Mouse (Mus musculus) neural tube, embryonic 10.5 days (tissue): Measurements from ENCODE around the gene Grin3b.

Source experiments
- DNase-seq: peaks from one replicate; pipeline ENCODE4 v3.0.0-alpha.2; 2017; ENCODE audit warnings: low spot score; ENCODE audit errors: extremely low spot score

Grin3b gene

DNA sequence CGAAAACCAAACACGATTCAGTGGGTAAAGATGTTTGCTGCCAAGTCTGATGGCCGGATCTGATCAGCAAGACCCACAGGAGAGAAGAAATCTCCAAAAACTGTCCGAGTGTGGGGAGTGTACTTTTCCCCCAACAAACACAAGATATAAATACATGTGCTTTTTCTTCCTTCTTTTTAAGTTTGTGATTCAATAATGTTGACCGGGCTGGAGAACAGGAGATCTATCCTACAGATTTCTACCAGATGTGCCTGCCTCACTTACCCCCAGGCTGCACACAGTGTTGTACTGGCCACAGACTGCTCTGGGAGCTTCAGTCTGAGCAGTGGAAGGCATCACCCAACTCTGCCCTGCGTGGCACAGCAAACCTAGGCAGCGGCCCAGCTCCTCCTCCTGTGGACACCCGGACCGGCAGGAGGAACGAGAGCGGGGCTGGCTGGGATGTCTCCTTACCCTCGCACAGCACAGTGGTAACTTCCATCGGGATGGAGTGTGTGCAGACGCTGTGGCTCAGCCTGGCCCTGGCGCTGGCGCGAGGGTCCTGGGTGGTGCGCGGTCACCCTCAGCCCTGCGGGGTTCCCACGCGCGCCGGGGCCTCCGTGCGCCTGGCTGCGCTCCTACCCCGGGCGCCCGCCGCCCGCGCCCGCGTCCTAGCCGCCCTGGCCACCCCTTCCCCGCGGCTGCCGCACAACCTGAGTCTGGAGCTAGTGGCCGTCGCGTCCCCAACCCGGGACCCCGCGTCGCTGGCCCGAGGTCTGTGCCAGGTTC lies at the start of gene Grin3b:
Grin3b (plus strand) TSS at position 301 of the 768 bp plus-strand sequence.
- DNase-seq, result no peak

DNA sequence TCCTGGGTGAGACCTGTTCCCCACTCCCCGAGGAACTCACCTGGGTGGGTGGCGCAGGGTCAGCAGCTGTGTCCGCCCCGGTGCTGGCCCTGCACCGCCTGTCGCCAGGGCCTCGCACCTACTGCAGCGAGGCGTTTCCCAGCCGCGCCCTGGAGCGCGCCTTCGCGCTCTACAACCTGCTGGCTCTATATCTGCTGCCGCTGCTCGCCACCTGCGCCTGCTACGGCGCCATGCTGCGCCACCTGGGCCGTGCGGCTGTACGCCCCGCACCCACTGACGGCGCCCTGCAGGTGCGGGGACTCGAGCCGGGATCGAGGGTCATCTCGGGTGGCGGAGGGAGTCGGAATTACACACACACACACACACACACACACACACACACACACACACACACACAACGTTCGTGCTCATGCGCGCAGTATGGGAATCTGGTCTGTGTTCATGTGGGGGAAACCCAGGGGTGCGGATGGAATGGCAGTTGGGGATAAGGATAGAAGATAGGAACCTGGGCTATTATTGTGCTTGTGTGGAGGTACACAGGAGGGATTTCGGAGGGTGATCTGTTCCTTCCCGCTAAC lies 49.5 kb upstream of the Grin3b start, which contains the start of gene R3hdm4:
R3hdm4 (minus strand) TSS at position 251 of the 578 bp plus-strand sequence.
- DNase-seq, result no peak

DNA sequence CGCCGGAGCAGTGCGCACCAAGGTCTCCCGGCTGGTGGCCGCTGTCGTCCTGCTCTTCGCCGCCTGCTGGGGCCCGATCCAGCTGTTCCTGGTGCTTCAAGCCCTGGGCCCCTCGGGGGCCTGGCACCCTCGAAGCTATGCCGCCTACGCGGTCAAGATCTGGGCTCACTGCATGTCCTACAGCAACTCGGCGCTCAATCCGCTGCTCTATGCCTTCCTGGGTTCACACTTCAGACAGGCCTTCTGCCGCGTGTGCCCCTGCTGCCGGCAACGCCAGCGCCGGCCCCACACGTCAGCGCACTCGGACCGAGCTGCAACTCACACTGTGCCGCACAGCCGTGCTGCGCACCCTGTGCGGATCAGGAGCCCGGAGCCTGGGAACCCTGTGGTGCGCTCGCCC lies 48.9 kb upstream of the Grin3b start:
- DNase-seq, result no peak

DNA sequence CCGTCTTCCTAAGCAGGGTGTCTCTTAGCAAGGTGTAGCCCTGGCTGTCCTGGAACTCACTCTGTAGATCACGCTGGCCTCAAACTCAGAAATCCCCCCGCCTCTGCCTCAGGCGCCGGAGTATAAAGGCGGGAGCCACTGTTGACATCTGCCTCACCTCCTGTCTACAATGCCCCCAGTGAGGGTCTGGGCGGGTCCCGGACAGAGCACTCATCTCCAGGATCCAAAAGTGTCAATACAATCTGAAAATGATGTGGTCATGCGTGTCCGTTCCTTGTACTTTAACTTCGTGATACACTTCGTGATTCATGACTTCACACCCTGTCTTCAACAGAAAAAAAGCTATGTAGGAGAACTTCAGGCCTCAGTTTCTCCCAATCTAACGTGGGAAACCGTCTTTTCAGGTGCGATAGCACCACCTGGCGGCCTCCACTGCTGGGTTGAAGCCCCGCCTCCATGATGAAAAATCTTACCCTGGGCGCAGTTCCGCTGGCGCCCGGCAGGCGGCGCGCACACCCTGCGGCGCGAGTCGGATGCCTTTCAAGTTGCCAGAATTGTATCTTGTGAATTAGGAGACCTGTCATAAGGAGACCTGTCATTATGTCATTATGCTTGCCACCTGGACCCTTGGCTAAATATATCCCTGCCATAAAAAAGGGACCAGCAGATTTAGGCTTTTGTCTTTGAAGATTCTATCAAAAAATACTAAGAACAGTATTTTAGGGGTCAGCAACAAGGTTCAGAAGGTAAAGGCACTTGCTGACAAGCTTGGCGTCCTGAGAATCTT lies 45.3 kb upstream of the Grin3b start:
- DNase-seq, result peak; percentile 94

DNA sequence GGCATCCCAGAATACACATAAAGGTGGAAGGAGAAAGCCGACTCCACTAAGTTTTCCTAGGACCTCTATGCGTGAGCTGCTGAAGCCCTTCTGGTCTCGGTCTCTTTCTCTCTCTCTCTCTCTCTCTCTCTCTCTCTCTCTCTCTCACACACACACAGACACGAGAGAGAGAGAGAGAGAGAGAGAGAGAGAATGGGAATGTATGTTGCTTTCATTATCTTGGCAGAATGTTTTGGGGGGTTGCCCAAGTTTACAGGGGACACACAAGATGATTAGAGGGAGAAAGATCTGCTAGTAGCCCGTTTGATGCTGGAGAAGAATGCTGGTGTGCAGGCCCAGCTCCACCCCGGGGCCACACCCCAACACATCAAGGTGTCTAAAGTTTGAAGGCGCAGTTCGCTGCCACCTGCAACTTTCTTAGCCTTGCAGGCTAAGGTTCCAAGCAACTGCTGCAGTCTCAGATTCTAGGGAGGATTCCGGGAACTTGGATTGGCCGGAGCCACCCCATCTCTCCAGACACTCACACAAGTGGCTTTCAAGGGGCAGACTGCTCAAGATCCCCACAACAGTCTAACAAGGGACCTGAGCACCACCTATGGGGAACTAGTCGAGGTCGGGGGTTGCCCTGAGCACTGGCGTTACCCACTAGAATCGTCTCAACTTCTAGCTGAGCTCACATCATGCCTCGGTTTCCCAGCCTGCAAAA lies 44.6 kb upstream of the Grin3b start:
- no peak for DNase-seq

DNA sequence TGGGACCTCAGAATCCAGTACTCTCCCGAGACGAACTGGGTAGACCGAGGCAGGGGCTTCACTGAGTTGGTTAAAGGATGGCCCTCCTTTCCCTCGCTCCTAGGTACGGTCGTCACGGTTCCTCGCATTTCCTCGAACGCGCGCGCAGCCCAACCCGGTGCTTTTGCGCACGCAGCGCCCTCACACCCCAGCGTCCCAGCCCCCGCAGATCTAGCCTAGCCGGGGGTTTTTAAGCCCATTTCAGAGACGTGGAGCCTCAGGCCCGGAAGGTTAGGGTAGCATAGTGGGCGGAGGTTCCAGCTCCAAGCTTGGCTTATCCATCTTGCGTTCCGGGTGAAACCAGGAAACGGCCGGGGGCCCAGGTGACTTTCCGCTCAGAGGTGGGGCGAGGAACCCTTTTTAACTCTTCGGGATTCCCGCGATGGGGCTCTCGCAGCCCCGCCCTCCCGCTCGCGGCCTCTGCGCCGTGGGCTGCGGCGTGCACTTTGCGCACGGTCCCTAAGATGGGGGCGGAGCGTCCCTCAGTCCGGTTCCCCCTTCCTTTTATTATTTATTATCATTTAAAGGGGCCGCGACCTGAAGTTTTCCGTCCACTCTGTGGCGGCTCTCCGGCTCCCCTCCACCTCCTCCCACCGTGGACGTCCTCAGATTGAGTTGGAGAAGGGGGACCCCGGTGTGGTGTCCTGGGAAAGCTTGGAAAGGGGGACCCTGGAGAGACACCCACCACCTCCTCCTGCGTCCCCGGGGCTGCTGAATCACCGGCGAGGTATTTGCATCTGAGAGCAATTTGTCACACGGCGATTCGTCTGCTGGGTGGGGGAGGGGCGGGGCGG lies 43.8 kb upstream of the Grin3b start, which contains the start of gene Arid3a:
Arid3a (plus strand) TSS at position 553 of the 833 bp plus-strand sequence.
- peak; percentile 94 for DNase-seq

DNA sequence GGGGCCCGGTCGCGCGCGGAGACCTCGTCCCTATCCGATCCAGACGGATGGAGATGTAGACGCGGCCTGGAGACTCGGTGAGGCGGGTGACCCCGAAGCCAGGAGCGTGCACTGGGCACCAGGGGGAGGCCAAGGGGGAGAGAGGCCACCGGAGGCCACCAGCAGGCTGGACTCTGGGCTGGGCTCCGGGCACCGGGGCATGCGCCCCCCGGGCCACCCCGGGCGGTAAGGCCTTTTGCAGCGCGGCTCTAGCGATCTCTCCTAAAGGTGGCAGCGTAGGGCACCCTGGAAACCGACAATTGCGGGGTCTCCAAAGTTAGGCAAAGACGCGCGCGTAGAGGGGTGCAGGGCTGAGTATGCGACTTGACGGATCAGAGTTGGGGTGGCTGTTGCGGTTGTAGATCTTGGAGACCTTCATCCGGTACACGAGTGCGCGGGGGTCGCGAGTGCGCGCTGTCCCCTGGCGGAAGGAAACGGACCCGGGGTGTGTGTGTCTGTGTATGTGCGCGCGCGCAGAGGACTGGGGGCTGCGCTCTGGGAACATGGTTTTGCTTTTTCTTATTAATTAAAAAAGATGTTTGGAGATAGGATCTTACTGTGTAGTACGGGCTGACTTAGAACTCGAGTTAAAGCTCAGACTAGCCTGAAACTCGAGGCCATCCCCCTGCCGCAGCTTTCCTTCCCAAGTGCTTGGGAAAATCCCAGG lies 43.0 kb upstream of the Grin3b start:
- peak; percentile 90 for DNase-seq

DNA sequence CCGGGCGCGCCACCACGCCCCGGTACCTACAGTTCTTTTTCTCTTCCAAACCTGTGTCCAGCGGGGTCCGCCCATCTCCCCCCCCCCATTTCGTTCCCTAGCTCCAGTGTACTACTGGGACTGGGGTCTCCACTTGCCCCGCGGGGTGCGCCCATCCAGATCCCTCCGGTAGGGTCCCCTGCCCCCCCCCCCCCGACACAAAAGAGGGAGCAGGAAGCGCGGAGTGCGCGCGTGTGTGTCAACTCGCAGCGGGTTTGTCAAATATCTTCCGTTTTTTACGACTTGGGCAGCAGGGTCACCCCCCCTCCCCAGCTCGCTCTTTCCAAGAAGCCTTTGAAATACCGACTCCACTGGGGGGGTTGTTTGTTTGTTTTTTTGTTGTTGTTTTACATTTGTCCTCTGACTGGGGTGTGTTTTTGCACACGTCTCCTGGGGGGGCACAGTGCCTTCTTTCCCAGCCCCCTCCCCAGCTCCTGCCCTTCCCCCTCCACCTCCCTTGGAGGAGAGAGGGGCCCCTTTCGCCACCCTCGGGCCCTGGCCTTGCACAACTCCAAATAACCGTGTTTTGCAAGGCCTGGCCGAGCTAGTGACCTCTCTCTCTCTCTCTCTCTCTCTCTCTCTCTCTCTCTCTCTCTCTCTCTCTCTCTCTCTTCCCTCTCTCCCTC lies 42.4 kb upstream of the Grin3b start:
- DNase-seq, result peak; percentile 72

DNA sequence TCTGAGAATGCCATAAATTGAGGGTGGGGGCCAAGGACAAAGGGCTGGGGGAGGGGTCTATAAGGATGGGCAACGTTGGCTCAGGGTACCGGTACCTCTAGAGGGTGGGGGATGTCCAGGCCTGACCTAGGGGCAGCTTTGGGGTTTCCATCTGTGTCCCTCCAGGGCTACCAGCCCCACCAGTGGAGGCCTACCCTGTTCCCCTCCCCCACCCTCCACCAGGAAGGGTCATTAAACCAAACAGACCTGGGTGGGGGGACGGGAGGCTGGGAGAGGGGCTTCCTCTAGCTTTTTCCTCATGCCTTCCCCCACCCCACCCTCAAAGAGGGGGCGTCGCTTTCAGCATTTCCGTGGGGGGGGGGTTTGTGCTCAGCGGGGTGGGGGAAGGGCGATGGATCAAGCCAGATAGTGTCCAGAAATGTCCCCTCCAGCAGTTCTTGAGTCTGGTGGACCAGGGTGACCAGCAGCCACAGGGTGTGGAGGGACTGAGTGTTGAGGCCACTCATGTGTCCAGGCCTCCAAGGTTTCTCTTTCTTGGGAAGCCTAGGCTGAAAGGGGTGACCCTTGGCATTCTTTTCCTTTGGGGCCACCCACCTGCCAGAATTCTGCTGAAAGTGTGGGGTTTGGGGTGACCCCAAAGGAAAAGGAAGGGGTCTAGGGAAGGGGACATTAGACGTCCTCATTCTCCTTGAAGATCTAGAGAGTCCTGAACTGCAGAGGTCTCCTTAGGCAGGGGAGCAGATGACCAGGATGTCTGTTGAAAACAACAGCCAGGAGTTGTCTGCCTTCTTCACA lies 41.4 kb upstream of the Grin3b start:
- DNase-seq, result no peak

DNA sequence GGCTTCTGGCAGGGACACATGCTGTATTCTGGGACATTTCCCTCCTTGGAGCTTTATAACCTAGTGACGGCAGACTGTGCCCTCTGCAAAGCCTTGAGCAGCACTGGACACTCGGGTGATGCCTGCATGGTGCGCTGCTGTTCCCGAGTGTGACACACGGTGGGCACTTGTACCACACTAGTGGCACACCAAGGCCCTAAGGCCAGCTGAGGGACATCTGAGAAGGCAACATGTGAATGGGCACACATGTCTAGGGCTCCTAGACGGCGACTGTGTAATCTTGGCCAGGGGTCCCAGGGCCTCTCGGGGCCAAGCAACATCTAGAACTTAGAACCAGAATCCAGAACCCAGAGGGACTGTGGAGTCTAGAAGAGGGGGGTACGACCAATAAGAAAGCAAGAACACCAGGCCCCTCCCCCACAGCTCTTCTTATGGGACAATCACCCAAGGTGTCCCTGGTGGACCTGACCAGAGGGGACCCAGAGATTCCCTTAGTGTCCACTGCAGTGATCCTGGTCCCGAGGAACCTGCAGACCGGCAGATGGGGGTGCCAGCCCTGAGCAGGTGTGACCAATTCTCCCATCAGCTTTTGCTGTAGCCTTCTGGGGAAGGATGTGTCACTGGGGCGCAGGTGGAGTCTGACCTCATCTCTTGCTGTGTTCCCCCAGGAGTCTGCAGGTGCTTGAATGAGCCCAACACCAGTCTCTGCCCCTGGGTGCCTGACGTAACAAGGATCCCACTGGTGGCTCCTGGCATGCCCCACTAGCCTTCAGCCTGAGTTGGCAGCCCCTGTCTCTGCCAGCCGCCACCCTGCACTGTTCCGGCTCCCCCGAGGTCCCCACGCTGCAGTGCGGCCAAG lies 40.3 kb upstream of the Grin3b start:
- no peak for DNase-seq

DNA sequence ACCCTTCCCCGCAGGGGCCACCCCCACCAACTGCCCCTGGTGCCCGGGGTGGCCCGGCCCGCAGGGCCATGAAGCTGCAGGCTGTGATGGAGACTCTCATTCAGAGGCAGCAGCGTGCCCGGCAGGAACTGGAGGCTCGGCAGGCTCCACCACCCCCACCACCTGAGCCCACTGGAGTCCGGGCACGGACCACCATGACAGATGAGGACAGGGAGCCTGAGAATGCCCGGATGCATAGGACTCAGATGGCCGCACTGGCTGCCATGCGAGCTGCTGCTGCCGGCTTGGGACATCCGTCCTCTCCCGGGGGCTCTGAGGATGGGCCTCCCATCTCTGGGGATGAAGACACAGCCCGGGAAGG lies 39.7 kb upstream of the Grin3b start:
- DNase-seq, result no peak

DNA sequence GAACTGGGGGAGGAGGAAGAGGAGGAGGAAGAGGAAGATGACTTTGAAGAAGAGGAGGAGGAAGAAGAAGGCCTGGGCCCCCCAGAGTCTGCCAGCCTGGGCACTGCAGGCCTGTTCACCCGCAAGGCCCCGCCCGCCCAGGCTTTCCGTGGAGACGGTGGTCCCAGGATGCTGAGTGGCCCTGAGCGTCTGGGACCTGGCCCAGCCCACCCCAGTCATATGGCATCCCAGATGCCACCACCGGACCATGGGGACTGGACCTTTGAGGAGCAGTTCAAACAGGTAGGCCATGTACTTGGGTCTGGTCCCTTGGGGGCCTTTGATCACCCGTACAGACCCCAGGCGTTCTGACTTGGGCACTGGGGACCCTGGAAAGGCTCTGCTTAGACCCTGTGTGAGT lies 38.7 kb upstream of the Grin3b start:
- no peak for DNase-seq

DNA sequence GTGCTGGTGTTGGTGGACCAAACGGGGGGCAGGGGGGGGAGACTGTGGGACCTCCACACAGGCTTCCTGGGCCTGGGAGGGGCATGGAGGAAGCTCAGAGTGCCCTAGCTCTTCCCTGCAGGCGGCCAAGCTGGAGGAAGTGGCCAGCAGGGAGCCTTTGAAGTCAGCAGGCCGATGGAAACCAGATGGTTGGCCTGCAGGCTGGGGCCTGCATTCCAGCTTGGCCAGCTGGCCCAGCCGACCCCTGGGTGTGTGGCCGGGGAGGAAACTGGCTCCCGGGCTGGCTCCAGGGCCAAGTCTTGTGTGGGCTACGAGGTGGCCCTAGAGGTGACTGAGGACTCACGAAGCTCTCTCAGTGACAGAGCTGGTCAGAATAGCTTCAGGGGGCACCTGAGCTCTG lies 37.8 kb upstream of the Grin3b start:
- peak; percentile 81 for DNase-seq

DNA sequence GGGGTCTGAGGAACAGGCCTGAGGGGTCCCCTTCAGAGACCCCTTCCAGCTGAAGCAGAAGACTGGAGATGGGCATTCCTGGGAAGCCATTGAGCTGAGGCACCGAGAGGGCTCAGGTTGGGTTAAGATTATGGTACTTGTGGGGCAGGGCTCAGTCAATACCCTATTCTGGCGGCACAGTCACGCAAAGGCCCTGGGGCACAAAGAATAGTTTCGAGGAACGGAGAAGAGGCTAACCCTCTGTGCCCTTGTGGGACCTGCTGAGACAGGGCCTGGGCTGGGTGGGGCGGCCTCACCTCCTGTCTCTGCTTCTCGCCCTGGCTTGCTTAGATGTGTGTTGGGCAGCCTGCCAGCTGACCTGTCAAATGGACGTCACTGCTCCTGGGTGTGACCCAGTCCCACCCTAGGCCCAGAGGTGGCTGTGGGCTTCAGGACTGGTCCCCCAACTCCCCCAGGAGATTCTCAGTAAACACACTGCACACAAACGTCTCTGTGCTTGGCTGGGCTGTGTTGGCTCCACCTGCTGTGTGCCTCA lies 37.3 kb upstream of the Grin3b start:
- no peak for DNase-seq

DNA sequence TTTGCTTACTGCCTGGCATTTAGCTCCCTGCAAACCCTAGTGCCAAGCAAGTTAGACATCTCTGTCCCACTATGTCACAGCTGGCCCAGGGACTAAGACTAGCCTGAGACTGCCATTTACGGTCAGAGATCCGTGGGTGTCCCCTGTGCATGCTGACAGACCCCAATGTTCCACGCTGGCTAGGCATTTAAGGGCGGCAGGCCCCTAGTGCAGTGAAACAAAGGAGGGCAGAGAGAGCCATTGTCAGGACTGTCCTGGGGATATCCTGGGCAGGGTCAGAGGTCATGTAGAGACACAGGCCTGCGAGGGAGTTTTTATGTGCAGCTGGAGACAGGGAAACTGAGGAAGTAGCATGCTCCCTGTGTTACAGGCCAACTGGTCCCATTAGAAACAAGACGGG lies 36.7 kb upstream of the Grin3b start:
- DNase-seq, result no peak

DNA sequence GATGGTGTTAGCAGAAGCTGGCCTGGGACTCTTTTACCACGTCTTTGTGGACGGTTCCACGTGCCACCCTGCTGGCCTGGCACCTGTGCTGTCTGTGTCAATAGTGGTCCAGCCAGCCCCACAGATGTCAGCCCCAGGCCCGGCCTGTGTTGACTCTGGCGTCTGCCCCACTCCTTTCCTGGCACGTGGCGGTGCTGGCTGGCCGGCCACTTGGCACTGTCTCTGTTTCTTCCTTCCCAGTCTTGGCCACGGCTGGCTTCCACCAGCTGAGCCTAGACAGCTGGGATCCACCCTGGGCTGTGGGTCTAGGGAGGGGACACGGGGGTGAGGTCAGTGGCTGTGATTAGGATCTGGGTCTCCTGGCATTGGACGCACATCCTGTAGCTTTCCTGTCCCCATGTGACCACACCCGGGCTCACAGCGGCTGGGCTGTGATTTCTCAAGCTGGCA lies 36.2 kb upstream of the Grin3b start:
- no peak for DNase-seq

DNA sequence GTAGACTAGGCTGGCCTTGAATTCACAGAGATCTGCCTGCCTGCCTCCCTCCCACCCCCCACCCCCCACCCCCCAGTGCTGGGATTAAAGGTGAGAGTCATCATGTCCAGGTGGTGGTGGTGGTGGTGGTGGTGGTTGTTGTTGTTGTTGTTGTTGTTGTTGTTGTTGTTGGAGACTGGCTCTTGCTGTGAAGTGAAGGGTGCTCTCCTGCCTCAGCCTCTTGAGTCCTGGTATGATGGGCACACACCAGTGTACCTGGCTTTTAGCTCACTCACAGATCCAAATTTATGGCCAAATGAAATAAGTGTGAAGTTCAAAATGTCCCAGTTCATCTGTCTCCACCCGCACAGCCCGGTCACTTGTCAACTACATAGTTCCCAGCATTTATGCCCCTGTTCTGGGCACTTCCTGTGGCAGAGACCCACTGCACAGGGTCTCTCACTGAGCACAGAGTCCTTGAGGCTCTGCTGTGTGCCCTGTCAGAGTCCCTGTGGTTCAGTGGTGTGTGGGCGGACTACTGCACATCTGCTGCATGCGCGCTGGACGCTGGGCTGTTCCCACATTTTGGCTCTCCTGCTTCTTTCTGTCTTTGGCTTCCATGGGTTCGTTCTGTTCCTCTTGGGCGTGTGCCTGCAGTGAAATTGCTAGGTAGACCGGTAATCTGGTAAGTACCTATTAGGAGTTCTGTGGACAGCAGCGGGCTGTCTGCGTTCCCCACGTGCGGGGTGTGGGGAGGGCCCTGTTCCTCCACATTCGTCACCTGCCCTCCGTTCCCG lies 35.5 kb upstream of the Grin3b start:
- DNase-seq, result no peak
